ENCODE assay signal across 8 mouse cellular contexts in genomic region chr10:121256115-121256825, GRCm38 (mm10).
DNase-seq lines count a peak whose midpoint lies in the region; ATAC-seq lines count a peak whose summit lies in the region.

No protein-coding gene starts in this region.

- no peaks in the 10 kb centered on the region for H3K36me3 ChIP-seq in liver, embryonic 12.5 days
- H3K36me3 ChIP-seq in forebrain, embryonic 14.5 days (ENCODE audit: control insufficient read depth, insufficient read depth, low read length): no peaks in the 10 kb centered on the region
- H3K36me3 ChIP-seq in midbrain, embryonic 10.5 days: no peaks in the 10 kb centered on the region

- no peak overlapping the region for H3K27ac ChIP-seq in liver, embryonic 12.5 days
- no peak overlapping the region for H3K27ac ChIP-seq in forebrain, embryonic 14.5 days (ENCODE audit: low read depth, low read length)
- no peak overlapping the region for H3K27ac ChIP-seq in midbrain, embryonic 10.5 days (replicated peaks)

- no peak for ATAC-seq in liver, embryonic 12.5 days
- ATAC-seq in forebrain, embryonic 14.5 days: peak; percentile 71; the same call in 1 of the 2 replicates

- no peak overlapping the region for H3K9ac ChIP-seq in liver, embryonic 12.5 days
- H3K9ac ChIP-seq in forebrain, embryonic 14.5 days (ENCODE audit: low read length): no peak overlapping the region

- H3K27me3 ChIP-seq in liver, embryonic 12.5 days (replicated peaks): peaks cover 5% of the 10 kb centered on the region; the same call in 1 of the 2 replicates
- H3K27me3 ChIP-seq in forebrain, embryonic 14.5 days (replicated peaks; ENCODE audit: control insufficient read depth, insufficient read depth, low read length): no peaks in the 10 kb centered on the region
- peaks cover 11% of the 10 kb centered on the region for H3K27me3 ChIP-seq in midbrain, embryonic 10.5 days (ENCODE audit: low read depth, poor library complexity, severe bottlenecking)

- DNase-seq in liver: peak; percentile 50
- DNase-seq in cerebellum, adult 18-20 months: peak; percentile 41 to 66
- peak; percentile 83 for DNase-seq in forebrain, embryonic 14.5 days (ENCODE audit: low spot score)
- DNase-seq in hindlimb bud, embryonic 11.5 days (ENCODE audit: extremely low spot score, low read depth, low spot score): peak; percentile 82
- peak; percentile 61 for DNase-seq in left cerebral cortex, postnatal 10 days (ENCODE audit: extremely low spot score in 1 of 2, low spot score in 2 of 2)
- DNase-seq in midbrain, embryonic 10.5 days (ENCODE audit: low spot score): peak; percentile 78
- DNase-seq in skeletal muscle tissue, adult 2 months (ENCODE audit: low read depth, low spot score): peak; percentile 21

- intact Hi-C loops in left cerebral cortex, postnatal 10 days (cut with DNase I): loop anchor here (5.0 to 10.0 kb wide), 4 partner anchors 224 to 1009 kb away; partner anchors contain the start of gene Wif1

- no peaks in the 10 kb centered on the region for H3K9me3 ChIP-seq in liver, embryonic 12.5 days (replicated peaks)
- H3K9me3 ChIP-seq in forebrain, embryonic 14.5 days (replicated peaks; ENCODE audit: control insufficient read depth, low read length): no peaks in the 10 kb centered on the region
- H3K9me3 ChIP-seq in midbrain, embryonic 10.5 days (replicated peaks): no peaks in the 10 kb centered on the region

- no peak overlapping the region for H3K4me2 ChIP-seq in liver, embryonic 12.5 days
- H3K4me2 ChIP-seq in forebrain, embryonic 14.5 days (ENCODE audit: low read length): no peak overlapping the region

- H3K4me3 ChIP-seq in liver, embryonic 12.5 days: no peak overlapping the region
- no peak overlapping the region for H3K4me3 ChIP-seq in forebrain, embryonic 14.5 days (ENCODE audit: low read depth, low read length)
- H3K4me3 ChIP-seq in midbrain, embryonic 10.5 days: no peak overlapping the region

- 20% methylated on average over 17 of the region's 17 CpGs for WGBS in liver, embryonic 12.5 days (ENCODE audit: insufficient replicate concordance)
- 23% methylated on average over 17 of the region's 17 CpGs for WGBS in forebrain, embryonic 14.5 days
- WGBS in midbrain, embryonic 10.5 days: 25% methylated on average over 17 of the region's 17 CpGs

- no peaks in the 10 kb centered on the region for H3K4me1 ChIP-seq in liver, embryonic 12.5 days
- no peaks in the 10 kb centered on the region for H3K4me1 ChIP-seq in forebrain, embryonic 14.5 days (ENCODE audit: control insufficient read depth, insufficient read depth, low read length)
- no peaks in the 10 kb centered on the region for H3K4me1 ChIP-seq in midbrain, embryonic 10.5 days

Comparison
In these comparisons a context has a peak if more than half of its experiments do, and no peak if none do; other contexts are left out.
1. DNase-seq: peak in every context shown above with its lines; median percentile 83 in forebrain, embryonic 14.5 days; 82 in hindlimb bud, embryonic 11.5 days; 78 in midbrain, embryonic 10.5 days; 61 in left cerebral cortex, postnatal 10 days; 54 in cerebellum, adult 18-20 months; 50 in liver; 21 in skeletal muscle tissue, adult 2 months.